Mouse (Mus musculus) ES-E14 (cell line): Measurements from ENCODE around the gene Tmigd3. TPM values are rescaled to one million over a fixed set of nuclear protein-coding genes. Genes with fewer than 3 reads are reported as not detected.

Experiments
- DNase-seq: peaks from one replicate; pipeline ENCODE4 v3.0.0-alpha.2; 2013; ENCODE audit warnings: low read depth, low spot score
- H3K27ac ChIP-seq: 2 replicates; pipeline ENCODE4 v1.5.1; 2012; ENCODE audit warnings: low read depth, mild to moderate bottlenecking, low read length, moderate library complexity, mixed read lengths; ENCODE audit not compliant: poor library complexity, insufficient read depth, severe bottlenecking
- H3K36me3 ChIP-seq: 2 replicates; pipeline ENCODE4 v1.6.1; 2012; ENCODE audit warnings: mild to moderate bottlenecking, low read length, moderate library complexity, mixed read lengths; ENCODE audit not compliant: control insufficient read depth, poor library complexity, insufficient read depth, severe bottlenecking
- H3K4me1 ChIP-seq, 2 experiments: fragments of 150-350 bp in 1 of 2; sonication (generic) in 1 of 2; 2 replicates each; pipeline ENCODE4 v1.6.1; 2012; ENCODE audit warnings: low read length in 2 of 2, mild to moderate bottlenecking in 1 of 2, mixed read lengths in 1 of 2; ENCODE audit not compliant: control insufficient read depth in 2 of 2, insufficient read depth in 2 of 2, poor library complexity in 1 of 2
- H3K4me3 ChIP-seq, 2 experiments: fragments of 150-350 bp in 1 of 2; sonication (generic) in 1 of 2; 2 replicates each; pipeline ENCODE4 v1.5.1; 2012; ENCODE audit warnings: low read length in 2 of 2, low read depth in 1 of 2, mild to moderate bottlenecking in 1 of 2, mixed read lengths in 1 of 2; ENCODE audit not compliant: insufficient read depth in 1 of 2, poor library complexity in 1 of 2, severe bottlenecking in 1 of 2
- H3K9ac ChIP-seq: 2 replicates; pipeline ENCODE4 v1.6.1; 2012; ENCODE audit warnings: low read depth, mild to moderate bottlenecking, low read length, mixed read lengths; ENCODE audit not compliant: poor library complexity, insufficient read depth, severe bottlenecking
- H3K9me3 ChIP-seq: fragments of 150-350 bp; sonication (generic); 2 replicates; pipeline ENCODE4 v1.6.1; 2012; ENCODE audit warnings: low read depth, mild to moderate bottlenecking, low read length; ENCODE audit not compliant: control insufficient read depth, insufficient read depth
- CHD2 ChIP-seq: IDR thresholded peaks from 2 replicates; pipeline ENCODE4 v1.6.1; 2014; ENCODE audit warnings: mild to moderate bottlenecking, low read depth, low read length, inconsistent platforms
- HCFC1 ChIP-seq: IDR thresholded peaks from 2 replicates; pipeline ENCODE4 v1.6.1; 2012; ENCODE audit warnings: low read length, inconsistent platforms, borderline replicate concordance; ENCODE audit not compliant: insufficient read depth
- MAFK ChIP-seq: IDR thresholded peaks from 2 replicates; pipeline ENCODE4 v1.6.1; 2014; ENCODE audit warnings: mild to moderate bottlenecking, low read depth, low read length, inconsistent platforms; ENCODE audit not compliant: insufficient read depth
- ZC3H11A ChIP-seq: IDR thresholded peaks from 2 replicates; pipeline ENCODE4 v1.6.1; 2012; ENCODE audit warnings: low read depth, mild to moderate bottlenecking, inconsistent platforms, low read length, borderline replicate concordance
- ZNF384 ChIP-seq: IDR thresholded peaks from 2 replicates; pipeline ENCODE4 v1.6.1; 2012; ENCODE audit warnings: low read depth, low read length, inconsistent platforms
- in situ Hi-C, 2 experiments: fragments of 600-800 bp; cut with MboI; formaldehyde crosslinking; loops; one replicate each; pipeline ENCODE4 v1.15.1; 2025; ENCODE audit warnings: low sequenced_read_pairs in 2 of 2, inconsistent platforms in 1 of 2; ENCODE audit not compliant: unreplicated experiment in 2 of 2
- total RNA-seq: library from RNA; depleted of rRNA; stranded (reverse); fragments of 300-350 nt; gene quantifications from 2 replicates; pipeline ENCODE4 v1.2.3, GENCODE M21; 2012

Tmigd3 gene
- total RNA-seq, 1 experiment, result not detected

DNA sequence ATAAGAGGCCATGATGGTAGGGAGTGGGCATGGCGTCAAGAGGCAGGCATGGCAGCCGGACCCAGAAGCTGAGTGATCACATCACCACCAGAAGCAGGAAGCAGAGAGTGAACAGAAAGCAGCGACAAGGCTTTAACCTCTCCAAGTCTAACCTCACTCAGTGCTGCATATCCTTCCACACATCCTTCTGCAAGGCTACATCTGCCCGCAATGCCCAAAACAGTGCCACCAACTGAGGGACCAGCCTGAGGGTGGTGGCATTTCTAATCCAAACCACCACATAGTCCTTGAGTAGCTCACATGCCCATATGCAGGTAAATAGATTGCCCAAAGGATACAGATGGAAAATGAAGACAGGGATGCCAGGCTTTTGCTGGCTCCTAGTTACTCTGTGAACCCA is 38.3 kb downstream of the Tmigd3 start:
- no peaks in the 10 kb centered on the region for H3K4me1 ChIP-seq
- H3K9ac ChIP-seq, result no peak overlapping the region
- TF ChIP-seq HCFC1 (no peak), MAFK (no peak), ZNF384 (no peak), ZC3H11A (no peak), CHD2 (no peak)
- in situ Hi-C loops, result no loop called here
- H3K27ac ChIP-seq, result no peak overlapping the region
- no peaks in the 10 kb centered on the region for H3K9me3 ChIP-seq
- H3K4me3 ChIP-seq, result no peak overlapping the region
- no peaks in the 10 kb centered on the region for H3K36me3 ChIP-seq
- no peak for DNase-seq

GRCm38 (mm10) chr3:105910519-105911190 is 40.0 kb downstream of the Tmigd3 start:
- H3K4me3 ChIP-seq, result no peak overlapping the region
- H3K9ac ChIP-seq, result no peak overlapping the region
- in situ Hi-C loops, result no loop called here
- no peak for DNase-seq
- H3K4me1 ChIP-seq, result no peaks in the 10 kb centered on the region
- no peak for TF ChIP-seq ZC3H11A
- TF ChIP-seq ZNF384, result no peak
- no peak for TF ChIP-seq CHD2
- no peak for TF ChIP-seq HCFC1
- no peak for TF ChIP-seq MAFK
- no peaks in the 10 kb centered on the region for H3K36me3 ChIP-seq
- no peak overlapping the region for H3K27ac ChIP-seq
- H3K9me3 ChIP-seq, result no peaks in the 10 kb centered on the region

GRCm38 (mm10) chr3:105912097-105912880 is 41.6 kb downstream of the Tmigd3 start:
- H3K9me3 ChIP-seq, result no peaks in the 10 kb centered on the region
- no peaks in the 10 kb centered on the region for H3K4me1 ChIP-seq
- in situ Hi-C loops, result no loop called here
- DNase-seq, result no peak
- H3K4me3 ChIP-seq, result no peak overlapping the region
- no peak for TF ChIP-seq MAFK
- no peak for TF ChIP-seq ZC3H11A
- TF ChIP-seq CHD2, result no peak
- H3K9ac ChIP-seq, result no peak overlapping the region
- no peak overlapping the region for H3K27ac ChIP-seq
- H3K36me3 ChIP-seq, result no peaks in the 10 kb centered on the region

DNA sequence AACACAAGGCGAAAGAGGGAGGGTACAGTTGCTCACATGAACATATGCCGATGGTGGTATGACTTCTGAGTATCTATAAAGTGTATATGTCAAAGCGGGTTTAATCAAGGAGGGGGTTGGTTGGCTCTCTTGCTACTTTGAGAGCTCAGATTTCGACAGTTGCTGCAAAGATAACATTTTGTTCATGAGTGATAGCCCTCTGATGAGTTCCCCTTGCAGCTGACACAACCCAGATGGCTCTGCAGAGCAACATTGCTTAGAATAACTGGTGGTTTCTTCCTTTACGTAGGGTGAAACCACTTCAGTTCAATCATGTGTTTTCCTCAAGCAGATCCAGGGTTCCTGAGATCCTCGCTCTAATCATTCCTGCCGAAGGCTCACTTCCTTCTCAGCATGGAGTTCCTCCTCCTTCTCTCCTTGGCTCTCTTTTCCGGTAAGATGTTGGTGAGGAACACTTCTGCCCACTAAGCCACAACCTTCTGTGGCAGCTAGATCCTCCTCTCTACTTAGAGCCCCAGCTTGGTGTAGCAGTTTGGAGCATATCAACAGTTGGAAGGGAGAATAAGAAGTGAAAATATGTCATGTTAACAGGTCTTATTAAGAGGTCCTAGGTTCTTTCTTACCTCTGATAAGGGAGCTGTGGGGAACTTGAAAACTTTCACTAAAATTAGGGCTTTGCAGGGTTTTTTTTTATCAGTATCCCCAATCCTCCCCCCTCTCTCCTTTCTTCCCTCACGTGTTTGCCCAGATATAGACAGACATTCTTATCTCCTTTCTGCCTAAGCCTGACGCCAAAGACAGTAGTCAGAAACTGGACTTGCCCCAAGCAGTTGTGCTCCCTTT is 43.4 kb downstream of the Tmigd3 start:
- Histone ChIP-seq H3K9me3 (no peaks in the 10 kb centered on the region), H3K36me3 (no peaks in the 10 kb centered on the region), H3K27ac (no peak overlapping the region), H3K4me1 (no peaks in the 10 kb centered on the region), H3K9ac (no peak overlapping the region), H3K4me3 (no peak overlapping the region)
- no peak for TF ChIP-seq CHD2
- no peak for TF ChIP-seq HCFC1
- no peak for TF ChIP-seq ZC3H11A
- TF ChIP-seq MAFK, result no peak
- TF ChIP-seq ZNF384, result no peak
- no peak for DNase-seq
- in situ Hi-C loops, result no loop called here
